Mouse (Mus musculus) limb, embryonic 11.5 days (tissue): ENCODE results near the gene Srcin1. TPM values are rescaled to one million over a fixed set of nuclear protein-coding genes. Genes with fewer than 3 reads are reported as not detected.

Experiments
- ATAC-seq: fragments of 200-750 bp; cut with Nextera tagmentation; 2 replicates; pipeline ENCODE4 v1.8.0; 2017; ENCODE audit warnings: low read depth; ENCODE audit not compliant: insufficient number of reproducible peaks, low FRiP score, low TSS enrichment
- DNase-seq: peaks from one replicate; pipeline ENCODE4 v3.0.0-alpha.2; 2015; ENCODE audit warnings: low spot score
- H3K27ac ChIP-seq: fragments of 300-500 bp; sonication (generic); replicated peaks from 2 replicates; pipeline ENCODE4 v1.5.1; 2014; ENCODE audit warnings: low read depth, mild to moderate bottlenecking, low read length
- H3K27me3 ChIP-seq: fragments of 300-500 bp; sonication (generic); 2 replicates; pipeline ENCODE4 v1.6.1; 2014; ENCODE audit warnings: mild to moderate bottlenecking, low read length, mixed read lengths; ENCODE audit not compliant: control insufficient read depth, insufficient read depth
- H3K36me3 ChIP-seq: fragments of 300-500 bp; sonication (generic); 2 replicates; pipeline ENCODE4 v1.6.1; 2014; ENCODE audit warnings: mild to moderate bottlenecking, low read length, moderate library complexity, mixed read lengths; ENCODE audit not compliant: control insufficient read depth, insufficient read depth
- H3K4me1 ChIP-seq: fragments of 300-500 bp; sonication (generic); 2 replicates; pipeline ENCODE4 v1.6.1; 2014; ENCODE audit warnings: low read length, mixed read lengths; ENCODE audit not compliant: control insufficient read depth, insufficient read depth
- H3K4me2 ChIP-seq: fragments of 300-500 bp; sonication (generic); 2 replicates; pipeline ENCODE4 v1.6.1; 2014; ENCODE audit warnings: low read depth, mild to moderate bottlenecking, moderate library complexity; ENCODE audit not compliant: severe bottlenecking
- H3K4me3 ChIP-seq: fragments of 300-500 bp; sonication (generic); 2 replicates; pipeline ENCODE4 v1.5.1; 2014; ENCODE audit warnings: low read depth, low read length
- H3K9ac ChIP-seq: fragments of 300-500 bp; sonication (generic); 2 replicates; pipeline ENCODE4 v1.6.1; 2014; ENCODE audit warnings: mild to moderate bottlenecking, low read length
- H3K9me3 ChIP-seq: fragments of 300-500 bp; sonication (generic); 2 replicates; pipeline ENCODE4 v1.6.1; 2016; ENCODE audit warnings: low read length; ENCODE audit not compliant: control insufficient read depth
- WGBS: fragments of 180-500 bp; shearing (Covaris S2); extraction: QIAGEN DNeasy Blood & Tissue Kit; methylation state at CpG from one replicate; pipeline ENCODE4 v1.1.7; 2014; 5-methylcytosine and 5-hydroxymethylcytosine counted together
- polyA plus RNA-seq: library from polyadenylated mRNA; unstranded; fragments of >200 nt; fragmentation: Nextera tagmentation; extraction: Ambion mirVana; gene quantifications from 2 replicates; pipeline ENCODE4 v1.2.1, GENCODE M21; 2014

Gene Srcin1
- polyA plus RNA-seq, 1 experiment from 2014 or later, result 0.28 TPM

DNA sequence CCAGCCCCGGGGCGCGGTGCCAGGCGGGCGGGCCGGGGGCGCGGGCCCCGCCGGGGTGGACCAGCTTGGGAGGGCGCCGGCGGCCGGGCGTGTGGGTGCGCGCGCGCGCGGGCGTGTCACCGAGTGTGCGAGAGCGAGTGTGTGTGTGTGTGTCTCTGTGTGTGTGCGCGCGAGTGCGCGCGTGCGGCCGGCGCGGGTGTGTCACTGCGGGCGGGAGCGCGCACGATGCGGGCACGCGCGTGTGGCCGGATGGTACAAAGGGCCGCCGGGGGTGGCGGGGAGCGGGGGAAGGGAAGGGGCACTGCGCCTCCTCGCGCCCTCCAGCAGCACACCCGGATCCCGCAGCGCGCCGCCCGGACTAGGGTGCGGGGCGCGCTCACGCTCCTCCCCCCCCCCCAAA, 911 bp downstream of the Srcin1 start:
- peak overlapping the region; percentile 71 for H3K9ac ChIP-seq
- peak overlapping the region; percentile 59 for H3K4me3 ChIP-seq
- H3K4me1 ChIP-seq, result peaks cover 12% of the 10 kb centered on the region
- ATAC-seq (0 out of 2 replicates have a peak, but pooled peaks have one; percentile 2), DNase-seq (no peak)
- under 1% methylated on average over 58 of the region's 62 CpGs for WGBS
- H3K36me3 ChIP-seq, result no peaks in the 10 kb centered on the region
- peak overlapping the region; percentile 99 for H3K4me2 ChIP-seq
- no peak overlapping the region for H3K27ac ChIP-seq
- H3K9me3 ChIP-seq, result no peaks in the 10 kb centered on the region
- peaks cover 52% of the 10 kb centered on the region for H3K27me3 ChIP-seq

DNA sequence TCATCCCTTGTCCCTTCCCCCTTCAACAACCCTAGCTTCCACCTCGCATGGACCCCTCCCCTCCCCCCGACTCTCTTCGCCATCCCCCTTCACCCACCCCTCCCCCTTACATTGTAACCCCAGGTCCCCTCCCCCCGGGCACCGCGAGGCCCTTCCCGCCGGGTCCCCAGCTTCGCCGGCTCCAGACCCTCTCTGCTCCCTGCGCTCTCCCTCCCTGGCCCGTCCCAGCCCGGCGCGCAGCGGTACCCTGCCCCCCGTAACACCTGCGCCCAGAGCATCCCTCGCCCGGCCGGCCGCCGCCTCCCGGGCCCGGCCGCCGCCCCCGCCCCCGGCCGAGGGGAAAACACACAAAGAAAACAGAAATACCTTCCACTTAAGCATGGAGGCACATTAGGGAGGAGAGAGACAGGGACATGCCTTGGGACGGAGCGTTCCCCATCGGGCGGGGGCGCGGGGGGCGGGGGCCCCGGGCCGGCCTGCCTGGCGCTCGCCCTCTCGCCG, 1.4 kb downstream of the Srcin1 start:
- no peaks in the 10 kb centered on the region for H3K9me3 ChIP-seq
- WGBS, result under 1% methylated on average over 29 of the region's 43 CpGs
- no peak overlapping the region for H3K27ac ChIP-seq
- peak overlapping the region; percentile 99 for H3K4me2 ChIP-seq
- ATAC-seq (0 out of 2 replicates have a peak, but pooled peaks have one; percentile 29), DNase-seq (peak; percentile 71)
- peaks cover 12% of the 10 kb centered on the region for H3K4me1 ChIP-seq
- peaks cover 55% of the 10 kb centered on the region for H3K27me3 ChIP-seq
- no peaks in the 10 kb centered on the region for H3K36me3 ChIP-seq
- peak overlapping the region; percentile 59 for H3K4me3 ChIP-seq
- peak overlapping the region; percentile 71 for H3K9ac ChIP-seq

DNA sequence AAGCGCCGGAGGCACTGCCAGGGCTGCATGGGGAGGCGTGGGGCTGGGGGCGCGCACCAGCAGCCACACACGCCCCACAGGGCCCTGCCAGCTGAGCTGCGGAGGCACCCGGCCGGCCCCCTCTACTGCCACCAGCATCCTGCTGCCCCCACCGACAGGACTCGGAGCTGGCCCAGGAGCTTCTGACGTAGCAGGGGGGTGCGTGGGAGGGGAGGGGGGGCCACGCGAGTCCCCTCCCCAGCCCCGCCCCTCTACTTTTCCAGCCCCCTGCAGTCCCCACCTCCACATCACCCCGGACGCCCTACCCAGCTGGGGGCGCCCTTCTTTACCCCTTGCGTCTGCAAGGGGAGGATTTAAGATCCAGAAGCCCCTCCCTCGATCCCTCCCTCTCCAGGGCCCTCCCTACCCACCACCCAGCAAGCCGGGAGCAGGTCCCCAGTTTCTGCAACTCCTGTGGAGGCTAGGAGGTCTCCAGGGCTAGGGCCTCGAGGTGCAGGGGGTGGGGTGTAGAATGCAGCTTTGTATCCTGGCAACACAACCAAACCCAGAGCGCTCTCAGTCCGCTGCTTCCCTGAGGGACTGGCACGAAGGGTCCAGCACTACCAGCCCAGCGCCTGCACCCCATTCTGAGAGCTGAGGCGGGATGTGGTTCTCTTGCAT, 2.0 kb downstream of the Srcin1 start:
- Histone ChIP-seq H3K9ac (no peak overlapping the region), H3K9me3 (no peaks in the 10 kb centered on the region), H3K4me3 (peak overlapping the region; percentile 59), H3K27ac (no peak overlapping the region), H3K4me2 (peak overlapping the region; percentile 99), H3K36me3 (no peaks in the 10 kb centered on the region), H3K4me1 (peaks cover 10% of the 10 kb centered on the region), H3K27me3 (peaks cover 60% of the 10 kb centered on the region)
- 0% methylated on average over 22 of the region's 28 CpGs for WGBS
- DNase-seq (peak; percentile 53), ATAC-seq (peak; percentile 31; the same call in 1 of the 2 replicates)

DNA sequence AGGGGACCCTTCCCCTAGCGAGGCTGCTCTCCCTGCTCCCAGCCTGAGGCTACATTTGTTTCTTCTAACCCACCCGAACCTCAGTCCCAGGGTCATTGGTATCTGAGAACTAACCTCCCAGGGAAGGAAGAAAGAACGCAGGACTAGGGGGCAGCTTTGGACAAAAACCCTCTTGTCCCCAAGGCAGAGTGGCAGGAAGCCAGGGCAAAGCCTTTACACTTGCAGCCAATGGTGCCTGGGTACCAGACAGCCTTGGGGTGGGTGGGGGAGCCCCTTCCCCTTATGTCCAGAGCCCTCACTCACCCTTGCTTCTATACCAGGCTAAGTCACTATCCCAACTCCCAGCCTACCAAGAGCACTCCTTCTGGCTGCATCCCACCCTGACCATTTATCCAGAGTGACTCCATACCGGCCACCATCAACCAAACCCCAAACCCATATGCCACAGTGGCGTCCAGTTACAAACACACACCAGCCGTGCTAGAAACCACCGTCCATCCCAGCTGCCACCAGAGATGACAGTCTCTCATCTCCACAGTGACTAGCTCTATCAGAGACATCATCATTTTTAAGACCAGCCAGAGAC, 3.0 kb downstream of the Srcin1 start:
- Histone ChIP-seq H3K4me3 (no peak overlapping the region), H3K4me1 (peaks cover 15% of the 10 kb centered on the region), H3K27ac (no peak overlapping the region), H3K4me2 (no peak overlapping the region; the same call in 1 of the 2 replicates), H3K9ac (no peak overlapping the region), H3K27me3 (peaks cover 60% of the 10 kb centered on the region), H3K9me3 (no peaks in the 10 kb centered on the region), H3K36me3 (no peaks in the 10 kb centered on the region)
- WGBS, result 31% methylated on average over 7 of the region's 7 CpGs
- no peak for ATAC-seq
- no peak for DNase-seq

DNA sequence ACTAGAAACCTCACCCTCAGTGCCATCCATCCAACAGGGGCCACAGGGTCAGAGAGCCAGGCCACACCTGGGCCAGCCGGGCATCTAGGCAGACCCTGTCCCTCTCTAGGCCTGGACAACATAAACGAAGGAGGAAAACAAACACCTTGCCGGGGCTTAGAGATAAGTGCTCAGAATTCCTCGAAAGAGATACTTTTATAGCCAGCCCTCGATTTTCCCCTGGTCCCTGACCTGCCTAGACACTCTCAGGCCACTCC, 4.0 kb downstream of the Srcin1 start:
- no peak for DNase-seq
- no peak overlapping the region for H3K4me2 ChIP-seq
- no peak overlapping the region for H3K27ac ChIP-seq
- no peak overlapping the region for H3K9ac ChIP-seq
- whole genome bisulfite sequencing, result 28% methylated on average over 5 of the region's 5 CpGs
- H3K4me1 ChIP-seq, result peaks cover 15% of the 10 kb centered on the region
- no peaks in the 10 kb centered on the region for H3K36me3 ChIP-seq
- no peaks in the 10 kb centered on the region for H3K9me3 ChIP-seq
- peaks cover 67% of the 10 kb centered on the region for H3K27me3 ChIP-seq
- no peak overlapping the region for H3K4me3 ChIP-seq
- ATAC-seq, result no peak

DNA sequence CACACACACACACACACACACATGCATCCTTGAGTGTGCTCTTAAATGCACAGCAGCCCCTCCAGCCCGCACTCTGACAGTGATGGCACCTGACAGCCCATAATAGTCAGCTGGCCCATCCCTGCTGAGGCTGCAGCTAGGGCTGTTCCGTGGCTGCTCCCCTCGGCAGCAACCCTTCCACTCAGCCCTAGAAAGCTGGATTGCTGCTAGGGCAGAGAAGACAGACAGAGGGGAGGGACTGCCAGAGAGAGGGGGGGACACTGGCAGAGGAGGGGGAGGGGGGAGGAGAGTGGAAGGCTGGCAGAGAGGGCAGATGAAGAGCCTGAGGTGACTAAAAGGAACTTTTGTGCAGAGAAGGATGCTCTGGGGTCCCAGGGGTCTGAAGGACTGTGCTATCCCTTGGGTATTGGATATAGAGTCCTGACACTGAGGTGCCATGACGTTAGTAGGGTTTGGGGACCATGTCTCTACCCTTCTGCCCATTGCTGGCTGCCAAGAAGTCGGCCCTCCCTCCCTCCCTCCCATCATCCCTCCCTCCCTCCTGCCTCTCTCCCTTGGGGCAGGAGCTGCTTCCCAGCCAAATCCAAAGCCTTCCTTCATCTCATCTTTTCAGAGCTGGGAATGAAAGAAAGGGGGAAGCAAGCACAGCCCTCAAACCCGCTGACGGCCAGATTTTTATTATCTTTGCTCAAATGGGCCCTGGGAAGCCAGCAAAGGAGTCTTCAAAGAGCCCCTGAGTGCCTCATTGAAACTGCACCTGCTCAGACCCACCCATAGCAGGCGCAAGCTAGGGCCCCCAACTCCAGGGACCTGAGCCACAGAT, 4.5 kb downstream of the Srcin1 start:
- H3K27ac ChIP-seq, result no peak overlapping the region
- ATAC-seq, result no peak
- no peaks in the 10 kb centered on the region for H3K9me3 ChIP-seq
- H3K4me2 ChIP-seq, result no peak overlapping the region
- peaks cover 15% of the 10 kb centered on the region for H3K4me1 ChIP-seq
- H3K9ac ChIP-seq, result no peak overlapping the region
- no peaks in the 10 kb centered on the region for H3K36me3 ChIP-seq
- H3K4me3 ChIP-seq, result no peak overlapping the region
- DNase-seq, result no peak
- peaks cover 65% of the 10 kb centered on the region for H3K27me3 ChIP-seq
- WGBS, result 15% methylated on average over 8 of the region's 8 CpGs

DNA sequence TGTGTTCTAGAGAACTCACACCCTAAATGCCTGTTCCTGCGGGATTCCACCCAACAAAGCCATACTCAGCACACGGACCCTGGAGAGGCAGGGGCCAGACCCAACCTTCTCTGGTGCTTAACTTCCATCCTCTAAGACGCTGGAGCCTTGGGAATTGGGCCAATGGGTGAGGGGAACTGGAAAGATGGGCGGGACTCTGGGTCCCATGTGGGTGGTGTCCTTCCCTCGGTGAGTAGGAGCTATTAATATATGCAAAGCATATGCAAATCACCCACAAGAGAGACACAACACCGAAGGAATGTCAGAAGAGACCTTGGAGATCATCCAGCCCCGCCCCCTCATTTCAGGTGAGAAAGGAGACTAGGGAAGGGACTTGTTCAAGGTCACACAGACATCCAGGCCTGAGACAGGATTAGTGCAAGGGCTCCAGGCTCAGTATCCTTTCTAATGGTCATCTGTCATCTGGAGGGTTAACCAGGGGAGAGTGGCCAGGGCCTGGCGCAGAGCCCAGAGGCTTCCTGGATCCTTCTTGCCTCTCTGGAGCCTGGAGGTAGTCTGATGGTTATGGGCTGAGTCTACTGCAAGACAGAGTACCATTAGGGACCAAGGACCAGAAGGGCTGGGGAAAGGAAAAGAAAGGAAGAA, 5.4 kb downstream of the Srcin1 start:
- Histone ChIP-seq H3K4me2 (no peak overlapping the region), H3K27ac (no peak overlapping the region), H3K36me3 (no peaks in the 10 kb centered on the region), H3K9me3 (no peaks in the 10 kb centered on the region), H3K4me1 (peaks cover 20% of the 10 kb centered on the region), H3K4me3 (no peak overlapping the region), H3K9ac (no peak overlapping the region), H3K27me3 (peaks cover 69% of the 10 kb centered on the region)
- DNase-seq (no peak), ATAC-seq (no peak)
- WGBS, result 17% methylated on average over 8 of the region's 8 CpGs

DNA sequence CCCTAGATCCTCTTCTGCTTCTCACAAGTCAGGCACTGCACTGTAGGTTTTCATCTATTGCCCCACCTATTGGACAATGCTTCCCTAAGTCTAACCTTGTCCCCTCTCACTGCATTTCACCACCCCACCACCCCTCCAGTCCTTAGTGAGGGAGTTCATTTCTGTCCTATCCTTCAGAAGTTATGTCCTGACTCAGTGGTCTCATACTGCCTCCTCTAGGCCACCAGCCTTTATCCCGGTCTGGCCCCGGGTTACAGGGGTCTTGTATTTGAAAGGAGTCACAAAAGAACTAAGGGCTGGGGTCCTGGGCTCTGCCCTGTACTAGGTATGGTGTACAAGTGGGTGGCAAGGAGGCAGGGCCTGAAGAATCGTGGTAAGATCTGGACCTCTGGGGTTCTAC, 6.2 kb downstream of the Srcin1 start:
- ATAC-seq (no peak), DNase-seq (no peak)
- no peaks in the 10 kb centered on the region for H3K36me3 ChIP-seq
- H3K4me3 ChIP-seq, result no peak overlapping the region
- 45% methylated on average over 3 of the region's 3 CpGs for WGBS
- no peak overlapping the region for H3K27ac ChIP-seq
- peaks cover 74% of the 10 kb centered on the region for H3K27me3 ChIP-seq
- no peaks in the 10 kb centered on the region for H3K9me3 ChIP-seq
- H3K4me2 ChIP-seq, result no peak overlapping the region
- no peak overlapping the region for H3K9ac ChIP-seq
- peaks cover 20% of the 10 kb centered on the region for H3K4me1 ChIP-seq
